Mouse (Mus musculus): ENCODE results near the gene Pwwp2b. TPM values are rescaled to one million over a fixed set of nuclear protein-coding genes. Genes with fewer than 3 reads are reported as not detected.

Gene Pwwp2b
- polyA plus RNA-seq, 1 experiment from 2014 or later: 16.8 TPM

- no peaks in the 10 kb centered on the region for H3K9me3 ChIP-seq (ENCODE audit: control insufficient read depth, low read length)
- H3K4me2 ChIP-seq (ENCODE audit: low read depth, low read length): no peak overlapping the region
- H3K9ac ChIP-seq (ENCODE audit: low read length): peak overlapping the region; percentile 17; the same call in 1 of the 2 replicates
- H3K36me3 ChIP-seq (ENCODE audit: control insufficient read depth, insufficient read depth, low read length): peaks cover 3% of the 10 kb centered on the region; the same call in 1 of the 2 replicates
- 45% methylated on average over 8 of the region's 8 CpGs for WGBS
- H3K4me3 ChIP-seq (ENCODE audit: low read length): no peak overlapping the region
- no peak for ATAC-seq (ENCODE audit: low read depth)
- peak overlapping the region; percentile 62 for H3K27ac ChIP-seq (ENCODE audit: low read length)
- H3K4me1 ChIP-seq (replicated peaks; ENCODE audit: control insufficient read depth, insufficient read depth, low read length): peaks cover 37% of the 10 kb centered on the region
- H3K27me3 ChIP-seq (ENCODE audit: control insufficient read depth, insufficient read depth, low read depth, low read length): no peaks in the 10 kb centered on the region
Observed at GRCm38 (mm10) chr7:139266886-139267870, 18.9 kb downstream of the Pwwp2b start.

DNA sequence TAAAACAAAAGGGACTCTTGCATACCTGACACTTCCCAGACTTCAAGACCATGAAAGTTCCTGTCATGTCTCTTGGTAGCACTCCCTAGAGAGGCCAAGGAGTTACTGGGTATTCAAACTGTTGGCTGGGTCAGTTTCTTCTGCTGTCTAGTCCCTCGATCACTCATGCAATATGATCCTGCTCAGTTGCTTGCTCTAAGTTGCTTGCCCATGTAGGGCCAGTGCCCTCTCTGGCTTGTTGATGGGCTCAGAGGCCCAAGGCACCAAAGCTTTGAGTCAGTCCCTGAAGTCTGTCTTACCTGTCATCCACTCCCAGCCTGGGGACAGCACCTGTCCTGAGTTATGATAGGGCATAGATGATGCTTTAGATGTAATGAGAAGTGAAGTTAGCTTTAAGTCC lies 22.5 kb downstream of the Pwwp2b start:
- 79% methylated on average over 1 of the region's 1 CpGs for WGBS
- no peak overlapping the region for H3K4me2 ChIP-seq (ENCODE audit: low read depth, low read length)
- ATAC-seq (ENCODE audit: low read depth): no peak
- H3K9ac ChIP-seq (ENCODE audit: low read length): no peak overlapping the region
- H3K4me3 ChIP-seq (ENCODE audit: low read length): no peak overlapping the region
- H3K27me3 ChIP-seq (ENCODE audit: control insufficient read depth, insufficient read depth, low read depth, low read length): no peaks in the 10 kb centered on the region
- no peak overlapping the region for H3K27ac ChIP-seq (ENCODE audit: low read length)
- peaks cover 41% of the 10 kb centered on the region for H3K4me1 ChIP-seq (replicated peaks; ENCODE audit: control insufficient read depth, insufficient read depth, low read length)
- no peaks in the 10 kb centered on the region for H3K9me3 ChIP-seq (ENCODE audit: control insufficient read depth, low read length)
- peaks cover 3% of the 10 kb centered on the region; the same call in 1 of the 2 replicates for H3K36me3 ChIP-seq (ENCODE audit: control insufficient read depth, insufficient read depth, low read length)

GRCm38 (mm10) chr7:139271871-139272270 lies 23.6 kb downstream of the Pwwp2b start:
- Histone ChIP-seq H3K4me1 (replicated peaks; ENCODE audit: control insufficient read depth, insufficient read depth, low read length) (peaks cover 33% of the 10 kb centered on the region), H3K36me3 (ENCODE audit: control insufficient read depth, insufficient read depth, low read length) (peaks cover 3% of the 10 kb centered on the region; the same call in 1 of the 2 replicates), H3K4me2 (ENCODE audit: low read depth, low read length) (no peak overlapping the region), H3K4me3 (ENCODE audit: low read length) (no peak overlapping the region), H3K27ac (ENCODE audit: low read length) (peak overlapping the region; percentile 33), H3K9me3 (ENCODE audit: control insufficient read depth, low read length) (no peaks in the 10 kb centered on the region), H3K27me3 (ENCODE audit: control insufficient read depth, insufficient read depth, low read depth, low read length) (no peaks in the 10 kb centered on the region), H3K9ac (ENCODE audit: low read length) (no peak overlapping the region)
- no peak for ATAC-seq (ENCODE audit: low read depth)
- 47% methylated on average over 5 of the region's 5 CpGs for WGBS

GRCm38 (mm10) chr7:139272639-139273396 lies 24.5 kb downstream of the Pwwp2b start:
- Histone ChIP-seq H3K4me2 (ENCODE audit: low read depth, low read length) (no peak overlapping the region), H3K9ac (ENCODE audit: low read length) (no peak overlapping the region), H3K27ac (ENCODE audit: low read length) (peak overlapping the region; percentile 81), H3K9me3 (ENCODE audit: control insufficient read depth, low read length) (no peaks in the 10 kb centered on the region), H3K27me3 (ENCODE audit: control insufficient read depth, insufficient read depth, low read depth, low read length) (no peaks in the 10 kb centered on the region), H3K36me3 (ENCODE audit: control insufficient read depth, insufficient read depth, low read length) (peaks cover 3% of the 10 kb centered on the region; the same call in 1 of the 2 replicates), H3K4me1 (replicated peaks; ENCODE audit: control insufficient read depth, insufficient read depth, low read length) (peaks cover 24% of the 10 kb centered on the region), H3K4me3 (ENCODE audit: low read length) (no peak overlapping the region)
- ATAC-seq (ENCODE audit: low read depth): peak; percentile 63
- WGBS: 13% methylated on average over 1 of the region's 1 CpGs

DNA sequence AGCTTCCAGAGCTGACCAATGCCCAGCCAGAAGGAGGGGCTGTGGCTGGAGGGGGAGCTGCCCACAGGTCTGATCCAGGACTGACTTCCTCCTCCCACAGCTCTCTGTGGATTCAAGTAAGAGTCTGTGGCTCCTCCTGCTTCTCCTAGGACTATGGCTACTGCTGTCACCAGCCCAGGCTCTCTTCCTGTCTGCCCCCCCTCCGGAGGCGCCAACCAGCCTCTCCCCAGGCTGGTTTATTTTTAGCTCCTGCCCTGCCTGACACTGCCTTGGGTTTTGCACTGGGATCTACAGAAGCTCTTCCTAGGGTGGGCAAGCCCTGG lies 25.1 kb downstream of the Pwwp2b start:
- H3K27ac ChIP-seq (ENCODE audit: low read length): peak overlapping the region; percentile 81
- no peaks in the 10 kb centered on the region for H3K27me3 ChIP-seq (ENCODE audit: control insufficient read depth, insufficient read depth, low read depth, low read length)
- H3K9ac ChIP-seq (ENCODE audit: low read length): no peak overlapping the region
- no peak overlapping the region for H3K4me2 ChIP-seq (ENCODE audit: low read depth, low read length)
- no peaks in the 10 kb centered on the region for H3K9me3 ChIP-seq (ENCODE audit: control insufficient read depth, low read length)
- peak; percentile 87 for ATAC-seq (ENCODE audit: low read depth)
- WGBS: 0% methylated on average over 2 of the region's 2 CpGs
- 0 out of 2 replicates have a peak, but pooled peaks cover 3% of the 10 kb centered on the region for H3K36me3 ChIP-seq (ENCODE audit: control insufficient read depth, insufficient read depth, low read length)
- no peak overlapping the region for H3K4me3 ChIP-seq (ENCODE audit: low read length)
- H3K4me1 ChIP-seq (replicated peaks; ENCODE audit: control insufficient read depth, insufficient read depth, low read length): peaks cover 24% of the 10 kb centered on the region

DNA sequence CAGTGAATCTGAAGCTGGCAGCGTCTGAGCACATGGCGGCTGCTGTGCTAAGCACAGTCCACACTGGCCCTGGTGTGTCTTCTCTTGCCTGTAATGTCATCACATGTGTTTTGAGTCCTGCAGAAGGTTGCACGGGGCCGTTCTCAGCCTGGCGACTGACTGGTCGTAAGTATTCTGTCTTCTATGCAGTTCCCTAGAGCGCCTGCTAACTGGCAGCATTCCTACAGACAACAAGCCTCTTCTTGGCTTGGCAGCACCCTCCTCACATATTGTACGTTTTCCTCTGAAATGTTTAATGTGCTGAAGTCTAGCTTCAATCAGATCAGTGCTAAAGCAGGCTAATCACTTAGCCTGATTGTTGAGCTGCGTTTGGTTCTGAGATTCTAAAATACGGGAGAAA lies 27.3 kb downstream of the Pwwp2b start:
- H3K9ac ChIP-seq (ENCODE audit: low read length): no peak overlapping the region
- H3K27ac ChIP-seq (ENCODE audit: low read length): no peak overlapping the region
- no peaks in the 10 kb centered on the region for H3K27me3 ChIP-seq (ENCODE audit: control insufficient read depth, insufficient read depth, low read depth, low read length)
- no peaks in the 10 kb centered on the region for H3K9me3 ChIP-seq (ENCODE audit: control insufficient read depth, low read length)
- H3K36me3 ChIP-seq (ENCODE audit: control insufficient read depth, insufficient read depth, low read length): no peaks in the 10 kb centered on the region
- WGBS: 51% methylated on average over 10 of the region's 10 CpGs
- peaks cover 30% of the 10 kb centered on the region for H3K4me1 ChIP-seq (replicated peaks; ENCODE audit: control insufficient read depth, insufficient read depth, low read length)
- no peak overlapping the region for H3K4me3 ChIP-seq (ENCODE audit: low read length)
- ATAC-seq (ENCODE audit: low read depth): no peak
- no peak overlapping the region for H3K4me2 ChIP-seq (ENCODE audit: low read depth, low read length)

DNA sequence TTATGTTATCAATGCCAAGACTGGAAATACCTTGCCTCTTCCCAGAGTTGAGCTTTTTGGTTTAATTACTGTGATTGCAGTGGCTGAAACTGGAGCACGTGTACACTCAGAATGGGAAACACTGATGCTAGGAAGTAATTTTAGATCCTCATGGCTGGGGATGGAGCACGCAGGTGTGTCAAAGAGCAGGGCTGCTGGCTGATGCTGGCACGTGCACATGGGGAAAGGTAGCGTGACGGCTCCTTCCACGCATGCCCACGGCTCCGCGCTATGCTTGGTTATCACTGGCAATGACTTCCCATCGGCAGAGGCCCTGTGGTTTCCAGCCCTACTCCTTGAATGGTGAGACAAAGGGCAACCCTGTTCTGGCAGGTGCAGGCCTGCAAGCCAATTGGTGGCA lies 27.9 kb downstream of the Pwwp2b start:
- H3K4me1 ChIP-seq (replicated peaks; ENCODE audit: control insufficient read depth, insufficient read depth, low read length): peaks cover 36% of the 10 kb centered on the region
- H3K4me2 ChIP-seq (ENCODE audit: low read depth, low read length): no peak overlapping the region
- no peak for ATAC-seq (ENCODE audit: low read depth)
- H3K36me3 ChIP-seq (ENCODE audit: control insufficient read depth, insufficient read depth, low read length): no peaks in the 10 kb centered on the region
- H3K9ac ChIP-seq (ENCODE audit: low read length): no peak overlapping the region
- no peak overlapping the region for H3K4me3 ChIP-seq (ENCODE audit: low read length)
- H3K27me3 ChIP-seq (ENCODE audit: control insufficient read depth, insufficient read depth, low read depth, low read length): no peaks in the 10 kb centered on the region
- no peaks in the 10 kb centered on the region for H3K9me3 ChIP-seq (ENCODE audit: control insufficient read depth, low read length)
- no peak overlapping the region for H3K27ac ChIP-seq (ENCODE audit: low read length)
- WGBS: 84% methylated on average over 10 of the region's 10 CpGs

GRCm38 (mm10) chr7:139277536-139277935 lies 29.3 kb downstream of the Pwwp2b start:
- H3K9ac ChIP-seq (ENCODE audit: low read length): no peak overlapping the region
- H3K4me1 ChIP-seq (replicated peaks; ENCODE audit: control insufficient read depth, insufficient read depth, low read length): peaks cover 33% of the 10 kb centered on the region
- 81% methylated on average over 7 of the region's 7 CpGs for WGBS
- H3K4me3 ChIP-seq (ENCODE audit: low read length): no peak overlapping the region
- no peaks in the 10 kb centered on the region for H3K36me3 ChIP-seq (ENCODE audit: control insufficient read depth, insufficient read depth, low read length)
- no peak for ATAC-seq (ENCODE audit: low read depth)
- no peak overlapping the region for H3K4me2 ChIP-seq (ENCODE audit: low read depth, low read length)
- H3K27me3 ChIP-seq (ENCODE audit: control insufficient read depth, insufficient read depth, low read depth, low read length): no peaks in the 10 kb centered on the region
- H3K27ac ChIP-seq (ENCODE audit: low read length): no peak overlapping the region
- H3K9me3 ChIP-seq (ENCODE audit: control insufficient read depth, low read length): no peaks in the 10 kb centered on the region

GRCm38 (mm10) chr7:139279571-139279970 lies 31.3 kb downstream of the Pwwp2b start:
- ATAC-seq (ENCODE audit: low read depth): no peak
- H3K4me1 ChIP-seq (replicated peaks; ENCODE audit: control insufficient read depth, insufficient read depth, low read length): peaks cover 20% of the 10 kb centered on the region
- no peak overlapping the region for H3K27ac ChIP-seq (ENCODE audit: low read length)

More at GRCm38 (mm10) chr7:139279571-139279970, 31.3 kb downstream of the Pwwp2b start:
- no peak overlapping the region for H3K4me3 ChIP-seq (ENCODE audit: low read length)
- H3K4me2 ChIP-seq (ENCODE audit: low read depth, low read length): no peak overlapping the region
- no peak overlapping the region for H3K9ac ChIP-seq (ENCODE audit: low read length)
- H3K36me3 ChIP-seq (ENCODE audit: control insufficient read depth, insufficient read depth, low read length): no peaks in the 10 kb centered on the region
- 70% methylated on average over 5 of the region's 5 CpGs for WGBS
- no peaks in the 10 kb centered on the region for H3K9me3 ChIP-seq (ENCODE audit: control insufficient read depth, low read length)
- no peaks in the 10 kb centered on the region for H3K27me3 ChIP-seq (ENCODE audit: control insufficient read depth, insufficient read depth, low read depth, low read length)

Data from lung, embryonic 16.5 days (tissue).